Mouse (Mus musculus) bone marrow macrophage, adult 2 months (primary cell): ENCODE results near the gene Fam151a. TPM values are rescaled to one million over a fixed set of nuclear protein-coding genes. Genes with fewer than 3 reads are reported as not detected.
"Not testable (repeated sequence)": the region's sequence is repeated elsewhere in the genome, so short reads cannot be mapped to it uniquely, and the experiment has no call there.

Experiments
- H3K27ac ChIP-seq: 2 replicates; pipeline ENCODE4 v1.5.1; 2012; ENCODE audit warnings: low read depth, low read length; ENCODE audit not compliant: insufficient read depth
- H3K4me1 ChIP-seq: 2 replicates; pipeline ENCODE4 v1.6.1; 2012; ENCODE audit warnings: low read length; ENCODE audit not compliant: control insufficient read depth, insufficient read depth
- H3K4me3 ChIP-seq: 2 replicates; pipeline ENCODE4 v1.5.1; 2012; ENCODE audit warnings: mild to moderate bottlenecking, low read length, moderate library complexity; ENCODE audit not compliant: insufficient read depth
- CTCF ChIP-seq: IDR thresholded peaks from 2 replicates; pipeline ENCODE4 v1.5.1; 2012; ENCODE audit warnings: low read depth, mild to moderate bottlenecking, low read length, moderate library complexity
- POLR2A ChIP-seq: IDR thresholded peaks from 2 replicates; pipeline ENCODE4 v1.6.1; 2012; ENCODE audit warnings: mild to moderate bottlenecking, low read depth, low read length, borderline replicate concordance
- polyA plus RNA-seq: library from polyadenylated mRNA; stranded (reverse); fragments of >200 nt; gene quantifications from 2 replicates; pipeline ENCODE4 v1.2.4, GENCODE M21; 2012; ENCODE audit not compliant: missing spikeins, insufficient read depth, insufficient read length

Fam151a gene
- polyA plus RNA-seq, 1 experiment: not detected

GRCm38 (mm10) chr4:106713622-106714021 is 20.1 kb upstream of the Fam151a start:
- Histone ChIP-seq H3K4me3 (no peak overlapping the region), H3K27ac (no peak overlapping the region), H3K4me1 (no peaks in the 10 kb centered on the region)
- no peak for TF ChIP-seq CTCF
- TF ChIP-seq POLR2A: no peak

GRCm38 (mm10) chr4:106720631-106721030 is 13.1 kb upstream of the Fam151a start:
- Histone ChIP-seq H3K4me3 (no peak overlapping the region), H3K4me1 (0 out of 2 replicates have a peak, but pooled peaks cover 2% of the 10 kb centered on the region), H3K27ac (no peak overlapping the region)
- TF ChIP-seq POLR2A (no peak), CTCF (no peak)

GRCm38 (mm10) chr4:106730814-106731213 is 2.9 kb upstream of the Fam151a start, which contains the start of gene Mroh7:
Mroh7 (minus strand) TSS chr4:106730925.
- TF ChIP-seq POLR2A (no peak), CTCF (no peak)
- H3K4me3 ChIP-seq: no peak within 1 kb of the TSS
- no peaks in the 10 kb centered on the region for H3K4me1 ChIP-seq
- H3K27ac ChIP-seq: no peak within 1 kb of the TSS

- not testable (repeated sequence) for H3K4me3 ChIP-seq, H3K27ac ChIP-seq, H3K4me1 ChIP-seq
Observed at GRCm38 (mm10) chr4:106736884-106737283, 3.2 kb downstream of the Fam151a start.

- TF ChIP-seq CTCF (no peak), POLR2A (no peak)
- no peak overlapping the region for H3K4me3 ChIP-seq
- no peaks in the 10 kb centered on the region for H3K4me1 ChIP-seq
Observed at GRCm38 (mm10) chr4:106737904-106738303, 4.2 kb downstream of the Fam151a start.

GRCm38 (mm10) chr4:106745862-106746261 is 12.2 kb downstream of the Fam151a start:
- H3K4me1 ChIP-seq: no peaks in the 10 kb centered on the region
- H3K27ac ChIP-seq: no peak overlapping the region
- TF ChIP-seq POLR2A: no peak
- no peak for TF ChIP-seq CTCF
- H3K4me3 ChIP-seq: no peak overlapping the region

More at GRCm38 (mm10) chr4:106737904-106738303, 4.2 kb downstream of the Fam151a start:
- no peak overlapping the region for H3K27ac ChIP-seq

- Histone ChIP-seq H3K4me3 (no peak overlapping the region), H3K27ac (no peak overlapping the region), H3K4me1 (no peaks in the 10 kb centered on the region)
- TF ChIP-seq CTCF: no peak
- no peak for TF ChIP-seq POLR2A
Observed at GRCm38 (mm10) chr4:106747001-106747580, 13.4 kb downstream of the Fam151a start.

GRCm38 (mm10) chr4:106749699-106750098 is 16.0 kb downstream of the Fam151a start:
- Histone ChIP-seq H3K4me3 (no peak overlapping the region), H3K27ac (no peak overlapping the region), H3K4me1 (no peaks in the 10 kb centered on the region)
- TF ChIP-seq CTCF (0 out of 2 replicates have a peak, but pooled peaks have one; percentile 14), POLR2A (no peak)

- TF ChIP-seq CTCF (no peak), POLR2A (no peak)
- H3K27ac ChIP-seq: no peak overlapping the region
- no peaks in the 10 kb centered on the region for H3K4me1 ChIP-seq
- no peak overlapping the region for H3K4me3 ChIP-seq
Observed at GRCm38 (mm10) chr4:106751726-106752125, 18.0 kb downstream of the Fam151a start.

GRCm38 (mm10) chr4:106764166-106764565 is 30.5 kb downstream of the Fam151a start:
- Histone ChIP-seq H3K4me3 (no peak overlapping the region), H3K27ac (no peak overlapping the region), H3K4me1 (no peaks in the 10 kb centered on the region)
- TF ChIP-seq POLR2A: no peak
- no peak for TF ChIP-seq CTCF
